Mouse (Mus musculus): ENCODE measurements around the gene Rin1.

DNA sequence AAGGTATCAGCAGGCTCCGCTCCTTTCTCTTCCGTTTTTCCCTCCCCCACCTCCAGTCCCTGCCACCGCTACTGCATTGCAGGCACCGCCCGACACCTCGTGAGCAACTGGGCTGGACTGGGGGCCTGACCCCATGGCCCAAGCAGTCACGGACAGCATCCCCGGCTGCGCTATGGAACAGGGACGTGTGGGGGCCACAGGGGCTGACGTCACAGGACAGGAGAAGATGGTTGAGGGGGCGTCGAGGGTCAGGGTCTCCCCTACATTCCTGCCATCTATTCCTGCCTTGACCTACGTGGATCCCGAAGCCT is 34.5 kb downstream of the Rin1 start:
- no peak for TF ChIP-seq E2F4 (IDR thresholded peaks at IDR 0.05; ENCODE audit: insufficient replicate concordance, low read depth, low read length)
- TF ChIP-seq GABPA (IDR thresholded peaks at IDR 0.05; ENCODE audit: insufficient replicate concordance, low read depth, low read length): no peak
- TF ChIP-seq CTCF (conservative IDR thresholded peaks at IDR 0.05 in 1 of 2, IDR thresholded peaks at IDR 0.05 in 1 of 2; ENCODE audit: low read depth in 2 of 2, low read length in 2 of 2): no peak
- TF ChIP-seq RCOR1 (conservative IDR thresholded peaks at IDR 0.05; ENCODE audit: low read depth, low read length): no peak
- TF ChIP-seq MAFK (IDR thresholded peaks at IDR 0.05; ENCODE audit: insufficient replicate concordance, low read length): no peak
- no peak for TF ChIP-seq SMC3 (IDR thresholded peaks at IDR 0.05; ENCODE audit: low read depth, low read length)
- TF ChIP-seq MYC (IDR thresholded peaks at IDR 0.05; ENCODE audit: low read depth, low read length): no peak

Measured in CH12.LX (cell line).